Mouse (Mus musculus) ES-E14 (cell line): ENCODE results near the gene Myct1.

Source experiments
- HCFC1 ChIP-seq: IDR thresholded peaks from 2 replicates; pipeline ENCODE4 v1.6.1; 2012; ENCODE audit warnings: low read length, inconsistent platforms, borderline replicate concordance; ENCODE audit not compliant: insufficient read depth
- MAFK ChIP-seq: IDR thresholded peaks from 2 replicates; pipeline ENCODE4 v1.6.1; 2014; ENCODE audit warnings: mild to moderate bottlenecking, low read depth, low read length, inconsistent platforms; ENCODE audit not compliant: insufficient read depth

DNA sequence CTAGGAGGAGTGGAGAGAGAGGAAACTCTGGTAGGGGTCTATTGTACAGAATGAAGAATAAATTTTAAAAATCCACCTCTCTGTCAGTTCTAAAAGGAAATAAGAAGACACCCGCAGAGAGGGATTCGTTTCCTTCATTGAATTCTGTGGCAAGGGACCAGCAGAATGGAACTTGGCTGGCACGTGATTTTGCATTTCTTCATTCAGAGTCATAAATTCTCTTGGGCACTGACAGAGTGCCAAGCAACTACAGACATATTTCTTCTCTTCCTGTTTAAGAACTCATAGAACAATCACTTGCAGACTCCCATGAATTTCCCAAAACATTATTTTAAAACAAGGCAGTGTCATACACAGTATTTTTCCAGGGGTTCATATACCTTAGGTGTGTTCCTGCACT lies 15.3 kb downstream of the Myct1 start:
- no peak for TF ChIP-seq MAFK
- no peak for TF ChIP-seq HCFC1
